13 mouse cellular contexts compared by ENCODE assay signal in the genomic region with DNA sequence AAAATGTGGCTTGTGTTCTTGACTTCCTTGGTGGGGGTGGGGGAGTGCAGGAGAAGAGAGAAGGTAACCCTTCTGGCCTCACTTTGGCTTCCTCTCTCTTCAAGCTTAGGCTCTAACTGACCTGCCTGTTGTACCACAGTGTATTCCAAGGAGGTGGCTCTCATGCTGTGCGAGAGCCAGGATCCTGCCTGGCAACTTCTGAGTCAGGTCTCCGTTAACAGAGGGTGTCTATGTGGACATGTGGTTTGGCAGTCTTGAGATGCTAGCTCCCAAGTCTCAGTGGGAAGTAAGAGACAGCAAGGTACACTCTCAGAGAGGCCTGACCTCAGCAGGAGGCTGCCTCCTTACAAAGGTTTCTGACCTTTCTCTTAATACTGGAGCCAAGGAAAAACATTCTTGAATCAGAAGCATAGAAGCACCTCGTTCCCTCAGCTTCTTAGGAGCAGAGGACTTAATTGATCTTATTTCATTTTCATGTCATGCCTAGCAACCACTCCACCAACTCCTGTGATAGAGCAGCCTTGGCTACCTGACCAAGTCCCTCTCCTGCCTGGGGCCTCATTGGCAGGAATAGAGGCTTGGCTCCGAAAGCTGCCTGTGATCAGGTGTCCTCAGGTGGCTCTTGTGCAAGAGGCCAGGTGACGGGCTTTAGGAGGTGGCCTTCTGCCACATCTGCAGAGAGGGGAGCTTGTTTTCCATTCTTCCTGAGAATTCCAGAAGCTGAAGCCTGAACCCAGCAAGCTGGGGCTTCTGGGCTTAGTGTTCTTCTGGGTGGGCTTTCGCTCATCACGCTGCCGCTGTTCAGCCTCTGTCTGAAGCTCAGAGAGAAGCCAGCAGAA. TPM values are rescaled to one million over a fixed set of nuclear protein-coding genes. Genes with fewer than 3 reads are reported as not detected.
A peak's percentile ranks its signal among the peaks of the same experiment; 100 is the strongest.
DNase-seq lines count a peak whose midpoint lies in the region; ATAC-seq and TF ChIP-seq lines count a peak whose summit lies in the region.
"Had no signal": no experiment of that assay in that cellular context is flagged by ENCODE, and none has a peak within 500 bp of the region (broad histone marks: within the 10 kb centered on the region; RNA-seq: fewer than 3 reads in every experiment).

No protein-coding gene starts in this region.

- H3K4me1 ChIP-seq in cerebellum, adult 2 months (ENCODE audit: control insufficient read depth, insufficient read depth, low read length), result peaks cover 11% of the 10 kb centered on the region
- no peaks in the 10 kb centered on the region for H3K4me1 ChIP-seq in lung, embryonic 14.5 days (ENCODE audit: insufficient read depth)
- peaks cover 4% of the 10 kb centered on the region for H3K4me1 ChIP-seq in neural tube, embryonic 15.5 days
- H3K4me1 ChIP-seq: heart, embryonic 13.5 days had no signal

- WGBS in cerebellum, adult 2 months, result 32% methylated on average over 8 of the region's 8 CpGs
- WGBS in lung, embryonic 14.5 days, result 65% methylated on average over 8 of the region's 8 CpGs
- WGBS in neural tube, embryonic 15.5 days, result 84% methylated on average over 8 of the region's 8 CpGs

- no peaks in the 10 kb centered on the region for H3K9me3 ChIP-seq in lung, embryonic 14.5 days (ENCODE audit: low read depth, low read length)
- no peaks in the 10 kb centered on the region for H3K9me3 ChIP-seq in neural tube, embryonic 15.5 days (replicated peaks)
- H3K9me3 ChIP-seq: embryonic facial prominence, embryonic 12.5 days; heart, embryonic 13.5 days had no signal

- intact Hi-C loops in gastrocnemius, adult 2 months (cut with DNase I), result loop anchor here (2.0 kb wide), 1 partner anchor 25 kb away; a partner anchor contains a TSS

- no peaks in the 10 kb centered on the region for H3K36me3 ChIP-seq in lung, embryonic 14.5 days (ENCODE audit: insufficient read depth)
- no peaks in the 10 kb centered on the region for H3K36me3 ChIP-seq in neural tube, embryonic 15.5 days
- H3K36me3 ChIP-seq: embryonic facial prominence, embryonic 12.5 days; heart, embryonic 13.5 days had no signal

- ATAC-seq in lung, embryonic 14.5 days (ENCODE audit: insufficient read depth), result no peak
- no peak for ATAC-seq in neural tube, embryonic 15.5 days (ENCODE audit: low FRiP score)
- ATAC-seq: forebrain, postnatal 0 days had no signal

- TF ChIP-seq CTCF in cerebellum, adult 2 months (IDR thresholded peaks at IDR 0.05; ENCODE audit: borderline replicate concordance, insufficient read depth, low read depth, low read length), result no peak
- TF ChIP-seq CTCF in gastrocnemius, adult 2 months (IDR thresholded peaks at IDR 0.05), result no peak
- TF ChIP-seq CTCF in lung, embryonic 14.5 days (IDR thresholded peaks at IDR 0.05; ENCODE audit: low read depth), result no peak

- no peak overlapping the region for H3K27ac ChIP-seq in cerebellum, adult 2 months (ENCODE audit: insufficient read depth, low read length)
- H3K27ac ChIP-seq in gastrocnemius, adult 2 months, result peak overlapping the region; percentile 95
- H3K27ac ChIP-seq in lung, embryonic 14.5 days (ENCODE audit: low read depth), result no peak overlapping the region
- H3K27ac ChIP-seq in neural tube, embryonic 15.5 days (replicated peaks), result no peak overlapping the region
- H3K27ac ChIP-seq: embryonic facial prominence, embryonic 12.5 days; heart, embryonic 13.5 days had no signal

- no peak overlapping the region for H3K4me2 ChIP-seq in lung, embryonic 14.5 days
- H3K4me2 ChIP-seq in neural tube, embryonic 15.5 days, result no peak overlapping the region
- H3K4me2 ChIP-seq: embryonic facial prominence, embryonic 12.5 days; heart, embryonic 13.5 days had no signal

- DNase-seq in cerebellum, adult 11 months, result peak; percentile 20
- DNase-seq in cerebellum, postnatal 4 days (ENCODE audit: low spot score in 2 of 2), result no peak
- DNase-seq in cerebellum, adult 2 months, result peak; percentile 34 to 52
- DNase-seq in gastrocnemius, adult 2 months, result peak; percentile 89
- peak; percentile 15 for DNase-seq in lung, embryonic 14.5 days
- DNase-seq in c-Kit-positive CD71-positive TER-119-positive erythroid progenitor cells, embryonic 14.5 days (ENCODE audit: low spot score), result no peak
- no peak for DNase-seq in embryo, embryonic 10 days (ENCODE audit: low spot score)
- DNase-seq: forebrain, postnatal 0 days; kidney, adult 2 months had no signal

- no peak for TF ChIP-seq POLR2A in cerebellum, adult 2 months (IDR thresholded peaks at IDR 0.05; ENCODE audit: borderline replicate concordance, insufficient read depth, low read length)

- no peak overlapping the region for H3K4me3 ChIP-seq in cerebellum, adult 2 months (replicated peaks; ENCODE audit: insufficient read depth, low read depth, low read length)
- peak overlapping the region; percentile 63 for H3K4me3 ChIP-seq in gastrocnemius, adult 2 months
- no peak overlapping the region for H3K4me3 ChIP-seq in lung, embryonic 14.5 days (ENCODE audit: low read depth, low read length)
- H3K4me3 ChIP-seq in neural tube, embryonic 15.5 days (replicated peaks), result no peak overlapping the region
- H3K4me3 ChIP-seq: embryonic facial prominence, embryonic 12.5 days; heart, embryonic 13.5 days had no signal

- H3K27me3 ChIP-seq in cerebellum, adult 2 months (ENCODE audit: control insufficient read depth, insufficient read depth, low read length), result no peaks in the 10 kb centered on the region
- no peaks in the 10 kb centered on the region for H3K27me3 ChIP-seq in lung, embryonic 14.5 days (ENCODE audit: insufficient read depth, low read length)
- no peaks in the 10 kb centered on the region for H3K27me3 ChIP-seq in neural tube, embryonic 15.5 days (replicated peaks)
- H3K27me3 ChIP-seq: embryonic facial prominence, embryonic 12.5 days had no signal

- H3K9ac ChIP-seq in lung, embryonic 14.5 days, result no peak overlapping the region
- no peak overlapping the region for H3K9ac ChIP-seq in neural tube, embryonic 15.5 days (replicated peaks)
- H3K9ac ChIP-seq: embryonic facial prominence, embryonic 12.5 days; forebrain, postnatal 0 days; heart, embryonic 13.5 days had no signal

RNA-seq across cellular contexts. Expression of a gene that starts 25.3 kb away (rescaled TPM):
- polyA plus RNA-seq in cerebellum, adult 2 months (2012; rRNA removed), result 41.3 and 44.5 TPM in 2 replicates
- total RNA-seq in gastrocnemius, adult 2 months (2021), result 10 to 100 TPM; 76.3 to 87.6 TPM
- polyA plus RNA-seq in lung, embryonic 14.5 days (2014; fragmentation: Nextera tagmentation; extraction: Ambion mirVana), result 77.1 and 77.9 TPM in 2 replicates
- 76.2 and 77.3 TPM in 2 replicates for polyA plus RNA-seq in neural tube, embryonic 15.5 days (2015; fragmentation: Nextera tagmentation; extraction: Ambion mirVana)

RNA-seq across cellular contexts. Expression of a gene that starts 31.5 kb away (rescaled TPM):
- 0.63 and 0.84 TPM in 2 replicates for polyA plus RNA-seq in cerebellum, adult 2 months (2012; rRNA removed)
- under 1 TPM; 0.06 to 0.18 TPM for total RNA-seq in gastrocnemius, adult 2 months (2021)
- polyA plus RNA-seq in lung, embryonic 14.5 days (2014; fragmentation: Nextera tagmentation; extraction: Ambion mirVana), result 0.09 TPM in 1 of 2 replicates, not detected in the other
- 0.06 and 1.1 TPM in 2 replicates for polyA plus RNA-seq in neural tube, embryonic 15.5 days (2015; fragmentation: Nextera tagmentation; extraction: Ambion mirVana)
- total RNA-seq: forebrain, postnatal 0 days had no signal
- polyA plus RNA-seq: embryonic facial prominence, embryonic 12.5 days; hindbrain, embryonic 11.5 days had no signal

Comparison
In these comparisons a context has a peak if more than half of its experiments do, and no peak if none do; other contexts are left out.
1. DNase-seq: peak in cerebellum, adult 11 months (single experiment), cerebellum, adult 2 months (2 of 2), gastrocnemius, adult 2 months (single experiment) and lung, embryonic 14.5 days (single experiment); none in cerebellum, postnatal 4 days (0 of 2), c-Kit-positive CD71-positive TER-119-positive erythroid progenitor cells, embryonic 14.5 days (single experiment) and embryo, embryonic 10 days (single experiment).